Mouse (Mus musculus) liver, postnatal 0 days (tissue): ENCODE data around the gene Gdf15. TPM values are rescaled to one million over a fixed set of nuclear protein-coding genes. Genes with fewer than 3 reads are reported as not detected.

Experiments
- ATAC-seq: fragments of 200-750 bp; cut with Nextera tagmentation; 2 replicates; pipeline ENCODE4 v1.8.0; 2017; ENCODE audit warnings: mild to moderate bottlenecking, moderate library complexity
- DNase-seq: peaks from one replicate; pipeline ENCODE4 v3.0.0-alpha.2; 2016
- H3K27ac ChIP-seq: fragments of 300-500 bp; sonication (generic); 2 replicates; pipeline ENCODE4 v1.5.1; 2014; ENCODE audit warnings: antibody characterized with exemption, moderate library complexity, mild to moderate bottlenecking, low read depth
- H3K27me3 ChIP-seq: fragments of 300-500 bp; sonication (generic); 2 replicates; pipeline ENCODE4 v1.6.1; 2014; ENCODE audit warnings: low read length, control low read depth, mixed read lengths; ENCODE audit not compliant: insufficient read depth
- H3K36me3 ChIP-seq: fragments of 300-500 bp; sonication (generic); replicated peaks from 2 replicates; pipeline ENCODE4 v1.6.1; 2014; ENCODE audit warnings: mild to moderate bottlenecking, control low read depth, low read length, moderate library complexity, mixed read lengths; ENCODE audit not compliant: insufficient read depth
- H3K4me1 ChIP-seq: fragments of 300-500 bp; sonication (generic); 2 replicates; pipeline ENCODE4 v1.6.1; 2014; ENCODE audit warnings: antibody characterized with exemption, mild to moderate bottlenecking, control low read depth; ENCODE audit not compliant: insufficient read depth
- H3K4me2 ChIP-seq: fragments of 300-500 bp; sonication (generic); 2 replicates; pipeline ENCODE4 v1.6.1; 2014; ENCODE audit warnings: low read depth, mild to moderate bottlenecking, low read length, moderate library complexity, mixed read lengths
- H3K4me3 ChIP-seq: fragments of 300-500 bp; sonication (generic); 2 replicates; pipeline ENCODE4 v1.5.1; 2014; ENCODE audit warnings: low read depth, low read length
- H3K9ac ChIP-seq: fragments of 300-500 bp; sonication (generic); replicated peaks from 2 replicates; pipeline ENCODE4 v1.6.1; 2014; ENCODE audit warnings: mild to moderate bottlenecking, moderate library complexity
- H3K9me3 ChIP-seq: fragments of 300-500 bp; sonication (generic); 2 replicates; pipeline ENCODE4 v1.6.1; 2016; ENCODE audit warnings: mild to moderate bottlenecking, control low read depth, low read length, mixed read lengths
- CTCF ChIP-seq: sonication (generic); IDR thresholded peaks from 2 replicates; pipeline ENCODE4 v1.5.1; 2016; ENCODE audit warnings: antibody characterized with exemption, low read depth
- EP300 ChIP-seq: IDR thresholded peaks from 2 replicates; pipeline ENCODE4 v1.6.1; 2016; ENCODE audit warnings: antibody characterized with exemption, low read depth, mild to moderate bottlenecking
- WGBS: fragments of 180-500 bp; shearing (Covaris S2); extraction: QIAGEN DNeasy Blood & Tissue Kit; methylation state at CpG from one replicate; pipeline ENCODE4 v1.1.7; 2014; ENCODE audit not compliant: insufficient replicate concordance; 5-methylcytosine and 5-hydroxymethylcytosine counted together
- polyA plus RNA-seq: library from polyadenylated mRNA; unstranded; fragments of >200 nt; fragmentation: Nextera tagmentation; extraction: Ambion mirVana; gene quantifications from 2 replicates; pipeline ENCODE4 v1.2.1, GENCODE M21; 2015

Gdf15 gene
- polyA plus RNA-seq, 1 experiment from 2014 or later: 2.1 TPM

GRCm38 (mm10) chr8:70646369-70646768 lies 14.1 kb upstream of the Gdf15 start:
- no peak overlapping the region for H3K9ac ChIP-seq
- DNase-seq (no peak), ATAC-seq (no peak)
- no peak for TF ChIP-seq CTCF
- TF ChIP-seq EP300: no peak
- H3K4me2 ChIP-seq: no peak overlapping the region
- H3K4me3 ChIP-seq: no peak overlapping the region
- H3K4me1 ChIP-seq: peaks cover 44% of the 10 kb centered on the region
- no peaks in the 10 kb centered on the region for H3K27me3 ChIP-seq
- peak overlapping the region; percentile 42; the same call in 1 of the 2 replicates for H3K27ac ChIP-seq
- H3K9me3 ChIP-seq: no peaks in the 10 kb centered on the region
- 79% methylated on average over 6 of the region's 6 CpGs for WGBS
- H3K36me3 ChIP-seq: peaks cover 17% of the 10 kb centered on the region

GRCm38 (mm10) chr8:70645501-70646224 lies 13.4 kb upstream of the Gdf15 start:
- no peak; the same call in 1 of the 2 replicates for ATAC-seq
- WGBS: 49% methylated on average over 17 of the region's 17 CpGs

GRCm38 (mm10) chr8:70644065-70644464 lies 11.8 kb upstream of the Gdf15 start:
- no peaks in the 10 kb centered on the region for H3K27me3 ChIP-seq
- H3K36me3 ChIP-seq: no peaks in the 10 kb centered on the region
- ATAC-seq: no peak
- 86% methylated on average over 2 of the region's 2 CpGs for WGBS
- H3K9ac ChIP-seq: no peak overlapping the region
- H3K4me1 ChIP-seq: peaks cover 37% of the 10 kb centered on the region
- no peak overlapping the region for H3K4me3 ChIP-seq
- no peak overlapping the region for H3K27ac ChIP-seq
- H3K4me2 ChIP-seq: no peak overlapping the region
- no peak for TF ChIP-seq EP300
- peak; percentile 65 for TF ChIP-seq CTCF
- DNase-seq: peak; percentile 62
- H3K9me3 ChIP-seq: no peaks in the 10 kb centered on the region

More at GRCm38 (mm10) chr8:70645501-70646224, 13.4 kb upstream of the Gdf15 start:
- peaks cover 44% of the 10 kb centered on the region for H3K4me1 ChIP-seq
- H3K9ac ChIP-seq: no peak overlapping the region
- TF ChIP-seq EP300: no peak
- no peak for TF ChIP-seq CTCF
- peak overlapping the region; percentile 35; the same call in 1 of the 2 replicates for H3K27ac ChIP-seq
- peaks cover 10% of the 10 kb centered on the region for H3K36me3 ChIP-seq
- no peak for DNase-seq
- no peak overlapping the region for H3K4me2 ChIP-seq
- no peaks in the 10 kb centered on the region for H3K9me3 ChIP-seq
- H3K4me3 ChIP-seq: no peak overlapping the region
- no peaks in the 10 kb centered on the region for H3K27me3 ChIP-seq

- no peak overlapping the region for H3K4me2 ChIP-seq
- no peak overlapping the region for H3K4me3 ChIP-seq
- DNase-seq: no peak
- no peaks in the 10 kb centered on the region for H3K27me3 ChIP-seq
- 75% methylated on average over 3 of the region's 3 CpGs for WGBS
- H3K9ac ChIP-seq: no peak overlapping the region
- ATAC-seq: no peak
- H3K9me3 ChIP-seq: no peaks in the 10 kb centered on the region
- no peak for TF ChIP-seq EP300
- TF ChIP-seq CTCF: no peak
- no peak overlapping the region for H3K27ac ChIP-seq
- no peaks in the 10 kb centered on the region for H3K36me3 ChIP-seq
- peaks cover 35% of the 10 kb centered on the region for H3K4me1 ChIP-seq
Measured at GRCm38 (mm10) chr8:70643019-70643418, 10.8 kb upstream of the Gdf15 start.

GRCm38 (mm10) chr8:70638752-70639151 lies 6.5 kb upstream of the Gdf15 start:
- Histone ChIP-seq H3K4me3 (no peak overlapping the region), H3K9me3 (no peaks in the 10 kb centered on the region), H3K27ac (no peak overlapping the region), H3K4me2 (no peak overlapping the region), H3K9ac (no peak overlapping the region), H3K4me1 (peaks cover 43% of the 10 kb centered on the region), H3K27me3 (no peaks in the 10 kb centered on the region), H3K36me3 (no peaks in the 10 kb centered on the region)
- no peak for ATAC-seq
- no peak for DNase-seq
- 65% methylated on average over 9 of the region's 9 CpGs for WGBS
- TF ChIP-seq EP300 (no peak), CTCF (no peak)

- WGBS: 49% methylated on average over 8 of the region's 8 CpGs
- peaks cover 50% of the 10 kb centered on the region for H3K4me1 ChIP-seq
Measured at GRCm38 (mm10) chr8:70636838-70637237, 4.6 kb upstream of the Gdf15 start.

More at GRCm38 (mm10) chr8:70636838-70637237, 4.6 kb upstream of the Gdf15 start:
- ATAC-seq: peak; percentile 80
- Histone ChIP-seq H3K27me3 (no peaks in the 10 kb centered on the region), H3K36me3 (no peaks in the 10 kb centered on the region), H3K4me2 (no peak overlapping the region), H3K9me3 (no peaks in the 10 kb centered on the region), H3K27ac (peak overlapping the region; percentile 72), H3K9ac (no peak overlapping the region; the same call in none of the 2 replicates), H3K4me3 (no peak overlapping the region)
- peak; percentile 69 for DNase-seq
- TF ChIP-seq CTCF: no peak
- peak; percentile 72 for TF ChIP-seq EP300
